Mouse (Mus musculus) liver, embryonic 13.5 days (tissue): Measurements from ENCODE around the gene Mylk. TPM values are rescaled to one million over a fixed set of nuclear protein-coding genes. Genes with fewer than 3 reads are reported as not detected.

ENCODE experiments used
- ATAC-seq: fragments of 200-750 bp; cut with Nextera tagmentation; 2 replicates; pipeline ENCODE4 v1.8.0; 2017; ENCODE audit warnings: low read depth, mild to moderate bottlenecking, moderate number of reproducible peaks, moderate library complexity
- DNase-seq: peaks from one replicate; pipeline ENCODE4 v3.0.0; 2022
- H3K27ac ChIP-seq: fragments of 300-500 bp; sonication (generic); 2 replicates; pipeline ENCODE4 v1.5.1; 2015; ENCODE audit warnings: moderate library complexity, mild to moderate bottlenecking, inconsistent platforms
- H3K27me3 ChIP-seq: fragments of 300-500 bp; sonication (generic); 2 replicates; pipeline ENCODE4 v1.6.1; 2015; ENCODE audit warnings: mild to moderate bottlenecking, inconsistent platforms
- H3K36me3 ChIP-seq: fragments of 300-500 bp; sonication (generic); 2 replicates; pipeline ENCODE4 v1.6.1; 2015; ENCODE audit warnings: mild to moderate bottlenecking, inconsistent platforms
- H3K4me1 ChIP-seq: fragments of 300-500 bp; sonication (generic); replicated peaks from 2 replicates; pipeline ENCODE4 v1.6.1; 2015; ENCODE audit warnings: inconsistent platforms
- H3K4me2 ChIP-seq: fragments of 300-500 bp; sonication (generic); 2 replicates; pipeline ENCODE4 v1.6.1; 2015; ENCODE audit warnings: inconsistent platforms, mild to moderate bottlenecking, moderate library complexity
- H3K4me3 ChIP-seq: fragments of 300-500 bp; sonication (generic); replicated peaks from 2 replicates; pipeline ENCODE4 v1.5.1; 2015; ENCODE audit warnings: mild to moderate bottlenecking, inconsistent platforms
- H3K9ac ChIP-seq: fragments of 300-500 bp; sonication (generic); 2 replicates; pipeline ENCODE4 v1.6.1; 2015; ENCODE audit warnings: mild to moderate bottlenecking, inconsistent platforms
- H3K9me3 ChIP-seq: fragments of 300-500 bp; sonication (generic); replicated peaks from 2 replicates; pipeline ENCODE4 v1.6.1; 2016; ENCODE audit warnings: inconsistent platforms
- WGBS: fragments of 180-500 bp; shearing (Covaris S2); methylation state at CpG from one replicate; pipeline ENCODE4 v1.1.7; 2015; ENCODE audit not compliant: insufficient replicate concordance; 5-methylcytosine and 5-hydroxymethylcytosine counted together
- polyA plus RNA-seq: library from polyadenylated mRNA; unstranded; fragments of >200 nt; fragmentation: Nextera tagmentation; extraction: Ambion mirVana; gene quantifications from 2 replicates; pipeline ENCODE4 v1.2.1, GENCODE M21; 2015

Gene Mylk
- polyA plus RNA-seq, 1 experiment from 2014 or later: 5.5 TPM

DNA sequence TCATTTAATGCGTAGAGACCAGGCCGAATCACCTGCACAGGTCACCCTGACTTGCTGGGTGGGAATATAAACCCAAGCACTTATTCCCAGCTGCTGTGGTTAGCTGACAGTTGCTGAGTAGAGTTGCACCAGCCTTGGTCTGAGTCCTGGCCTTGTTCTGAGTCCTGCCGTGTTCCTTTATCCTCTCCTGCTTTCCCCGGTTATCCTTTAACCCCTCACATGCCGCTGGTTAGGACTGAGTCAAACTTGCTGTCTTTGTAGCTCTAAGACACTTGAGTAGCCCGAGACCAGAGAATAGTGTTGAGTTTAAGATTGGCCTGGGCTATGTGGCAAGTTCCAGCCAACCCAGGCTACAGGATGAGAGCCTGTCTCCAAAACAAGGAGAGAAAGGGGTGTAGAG is 189.5 kb downstream of the Mylk start:
- no peak for DNase-seq
- H3K4me3 ChIP-seq: no peak overlapping the region
- no peaks in the 10 kb centered on the region for H3K9me3 ChIP-seq
- peaks cover 70% of the 10 kb centered on the region for H3K4me1 ChIP-seq
- H3K27ac ChIP-seq: no peak overlapping the region
- 56% methylated on average over 6 of the region's 6 CpGs for WGBS
- ATAC-seq: no peak
- no peaks in the 10 kb centered on the region for H3K27me3 ChIP-seq
- no peaks in the 10 kb centered on the region for H3K36me3 ChIP-seq
- H3K9ac ChIP-seq: no peak overlapping the region
- no peak overlapping the region for H3K4me2 ChIP-seq

DNA sequence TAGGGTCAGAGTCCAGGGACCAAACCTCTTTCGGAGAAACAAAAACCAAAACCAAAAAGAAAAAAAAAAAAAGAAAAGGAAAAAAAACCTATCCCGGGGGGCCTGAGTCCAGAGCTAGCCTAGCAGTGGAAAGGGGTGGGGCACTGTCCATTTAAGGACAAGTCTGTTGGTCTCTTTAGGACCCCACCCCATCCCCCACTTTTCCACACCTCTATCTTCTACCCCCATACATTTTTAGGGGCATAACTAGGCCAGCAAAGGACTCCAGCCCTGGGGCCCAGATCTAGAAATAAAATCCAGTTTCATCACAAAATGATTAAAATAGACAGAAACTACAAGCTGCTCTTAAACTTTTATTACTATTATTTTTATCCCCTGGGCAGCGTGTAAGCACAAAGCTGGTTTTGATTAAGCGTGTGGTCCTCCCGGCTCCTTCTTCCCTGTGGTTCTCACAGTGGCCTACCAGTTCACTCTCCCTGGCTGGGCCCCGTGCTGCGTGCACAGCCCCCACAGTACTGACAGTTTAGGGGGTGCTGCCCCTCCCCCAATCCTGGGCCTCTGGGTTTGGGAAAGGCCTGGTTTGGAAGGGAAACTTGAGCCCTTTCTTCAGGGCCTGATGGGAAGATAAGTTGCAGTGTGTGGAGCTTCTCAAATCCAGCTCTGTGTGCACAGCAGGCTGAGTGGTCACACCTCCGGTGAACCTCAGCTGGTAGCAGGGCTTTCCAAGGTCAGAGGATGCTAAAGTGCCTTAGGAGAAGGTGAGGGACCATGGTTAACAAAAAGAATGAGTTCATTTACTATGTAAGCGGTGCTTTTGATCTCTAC is 190.7 kb downstream of the Mylk start:
- Histone ChIP-seq H3K27ac (peak overlapping the region; percentile 55), H3K4me2 (no peak overlapping the region)

DNA sequence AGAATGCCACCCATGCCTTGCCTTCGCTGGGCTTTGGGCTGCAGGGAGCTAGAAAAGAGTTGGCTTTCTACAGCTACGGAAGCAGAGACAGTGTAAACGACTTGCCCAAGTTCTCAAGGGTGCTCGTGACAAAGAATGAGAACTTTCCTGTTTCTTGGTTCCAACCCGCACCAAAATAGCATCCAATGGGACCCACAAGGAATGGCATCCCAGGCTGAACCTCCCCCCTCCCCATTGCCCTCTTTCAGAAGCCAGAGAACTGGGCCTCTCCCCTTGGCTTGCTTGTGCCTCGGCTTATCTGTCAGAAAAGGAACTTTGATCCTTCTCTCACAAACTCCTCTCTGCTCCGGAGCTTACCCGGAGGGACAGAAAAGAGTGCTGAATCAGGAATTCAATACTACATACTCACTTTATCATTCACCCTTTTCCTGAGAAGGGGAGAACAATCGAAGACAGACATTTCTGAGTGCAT is 191.4 kb downstream of the Mylk start:
- DNase-seq (no peak), ATAC-seq (no peak)
- H3K4me2 ChIP-seq: no peak overlapping the region
- H3K4me1 ChIP-seq: peaks cover 67% of the 10 kb centered on the region
- no peaks in the 10 kb centered on the region for H3K27me3 ChIP-seq
- 42% methylated on average over 9 of the region's 9 CpGs for WGBS
- no peak overlapping the region for H3K4me3 ChIP-seq
- H3K36me3 ChIP-seq: no peaks in the 10 kb centered on the region
- H3K9ac ChIP-seq: no peak overlapping the region
- H3K9me3 ChIP-seq: no peaks in the 10 kb centered on the region
- peak overlapping the region; percentile 55 for H3K27ac ChIP-seq

More for the DNA sequence above, 190.7 kb downstream of the Mylk start:
- WGBS: 63% methylated on average over 9 of the region's 9 CpGs
- Histone ChIP-seq H3K36me3 (no peaks in the 10 kb centered on the region), H3K27me3 (no peaks in the 10 kb centered on the region), H3K4me1 (peaks cover 70% of the 10 kb centered on the region), H3K4me3 (no peak overlapping the region), H3K9me3 (no peaks in the 10 kb centered on the region), H3K9ac (no peak overlapping the region)
- DNase-seq: no peak
- ATAC-seq: no peak

DNA sequence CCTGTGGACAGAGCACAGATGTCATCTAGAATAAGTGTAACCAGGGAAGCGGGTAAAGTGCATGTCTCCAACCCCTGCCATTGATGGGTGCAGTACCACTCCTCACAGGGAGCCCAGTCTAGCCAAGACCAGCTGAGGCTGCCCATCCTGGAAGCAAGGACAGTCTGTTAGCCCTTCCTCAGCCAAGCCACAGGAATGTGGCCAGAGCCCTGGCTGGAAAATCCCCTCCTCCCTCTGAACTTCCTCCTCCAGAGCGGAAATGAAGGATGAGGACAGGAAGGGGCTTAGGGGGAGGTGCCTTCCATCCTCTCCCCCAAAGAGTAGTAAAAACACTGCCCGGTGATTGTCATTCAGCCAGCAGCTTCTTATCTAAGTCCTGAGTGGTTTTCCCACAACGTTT is 192.6 kb downstream of the Mylk start:
- Histone ChIP-seq H3K27me3 (no peaks in the 10 kb centered on the region), H3K36me3 (no peaks in the 10 kb centered on the region), H3K9ac (no peak overlapping the region), H3K27ac (peak overlapping the region; percentile 55), H3K9me3 (no peaks in the 10 kb centered on the region), H3K4me3 (no peak overlapping the region), H3K4me1 (peaks cover 56% of the 10 kb centered on the region), H3K4me2 (no peak overlapping the region)
- WGBS: 15% methylated on average over 4 of the region's 4 CpGs
- ATAC-seq: no peak
- DNase-seq: no peak

DNA sequence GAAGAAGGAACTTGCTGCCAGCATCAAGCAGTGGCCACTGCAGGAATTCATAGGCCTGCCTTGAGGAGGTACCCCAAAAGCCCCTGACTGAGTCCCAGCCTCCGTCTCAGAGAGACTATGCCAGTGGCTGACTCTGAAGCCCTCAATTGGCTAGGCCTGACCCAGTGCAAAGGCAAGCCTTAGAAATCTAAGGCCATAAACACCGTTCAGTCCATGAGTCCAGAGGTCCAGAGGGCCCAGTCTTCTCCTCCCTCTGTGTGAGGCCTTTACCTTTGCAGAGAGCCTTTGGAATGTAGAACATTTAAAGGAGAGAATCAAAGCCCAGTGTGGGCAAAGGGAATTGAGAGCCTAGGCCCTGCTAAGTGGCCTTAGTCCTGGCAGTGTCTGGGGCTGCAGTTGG is 193.2 kb downstream of the Mylk start:
- Histone ChIP-seq H3K4me3 (no peak overlapping the region), H3K27me3 (no peaks in the 10 kb centered on the region), H3K4me1 (peaks cover 50% of the 10 kb centered on the region), H3K9ac (no peak overlapping the region), H3K4me2 (no peak overlapping the region), H3K27ac (peak overlapping the region; percentile 18; the same call in 1 of the 2 replicates), H3K36me3 (no peaks in the 10 kb centered on the region), H3K9me3 (no peaks in the 10 kb centered on the region)
- DNase-seq (no peak), ATAC-seq (no peak)
- WGBS: 71% methylated on average over 2 of the region's 2 CpGs

DNA sequence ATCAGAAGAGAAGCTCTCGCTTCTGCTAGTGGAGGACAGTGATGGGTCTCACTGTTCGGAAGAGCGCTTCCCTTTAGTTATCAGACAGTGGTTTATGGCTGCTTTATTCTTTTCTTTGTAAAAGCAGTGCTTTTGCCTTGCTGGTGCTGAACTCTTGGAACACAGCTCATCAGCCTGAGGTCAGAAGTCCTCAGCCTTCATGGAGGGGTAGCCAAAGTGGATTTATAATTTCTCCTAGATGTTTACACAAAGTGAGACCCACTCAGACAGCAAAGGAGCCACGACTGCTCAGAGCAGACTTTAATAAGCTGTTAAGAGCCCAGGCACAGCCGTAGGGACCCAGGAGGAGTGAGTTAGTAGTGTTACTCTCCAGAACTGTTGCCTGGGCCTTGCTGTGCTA is 194.9 kb downstream of the Mylk start:
- H3K4me2 ChIP-seq: no peak overlapping the region
- DNase-seq (no peak), ATAC-seq (no peak)
- H3K4me1 ChIP-seq: peaks cover 38% of the 10 kb centered on the region
- H3K27ac ChIP-seq: no peak overlapping the region
- 61% methylated on average over 5 of the region's 5 CpGs for WGBS
- H3K27me3 ChIP-seq: no peaks in the 10 kb centered on the region
- no peak overlapping the region for H3K4me3 ChIP-seq
- no peak overlapping the region for H3K9ac ChIP-seq
- no peaks in the 10 kb centered on the region for H3K9me3 ChIP-seq
- no peaks in the 10 kb centered on the region for H3K36me3 ChIP-seq

DNA sequence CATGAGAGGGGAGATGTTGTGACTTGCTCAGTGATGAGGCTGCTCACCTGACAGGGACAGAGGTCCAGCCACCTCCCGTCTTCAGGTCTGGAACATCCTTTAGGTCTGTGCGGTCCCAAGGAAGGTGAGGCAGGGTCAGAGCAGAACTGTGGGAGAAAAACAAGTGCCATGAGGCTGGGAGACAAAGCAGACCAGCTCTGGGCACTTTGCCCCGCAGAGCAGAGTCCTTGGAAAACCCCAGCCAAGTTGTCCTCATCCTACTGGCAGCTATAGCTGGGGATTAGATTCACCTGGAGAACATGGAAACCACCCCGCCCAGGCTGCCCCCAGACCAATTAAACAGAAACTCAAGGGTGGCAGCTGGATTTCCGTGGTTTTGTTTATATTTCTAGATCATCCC is 195.4 kb downstream of the Mylk start:
- H3K9ac ChIP-seq: no peak overlapping the region
- H3K27me3 ChIP-seq: no peaks in the 10 kb centered on the region
- H3K4me1 ChIP-seq: peaks cover 37% of the 10 kb centered on the region
- no peaks in the 10 kb centered on the region for H3K9me3 ChIP-seq
- no peak overlapping the region for H3K27ac ChIP-seq
- WGBS: 58% methylated on average over 5 of the region's 5 CpGs
- ATAC-seq (no peak), DNase-seq (no peak)
- no peaks in the 10 kb centered on the region for H3K36me3 ChIP-seq
- H3K4me2 ChIP-seq: no peak overlapping the region
- H3K4me3 ChIP-seq: no peak overlapping the region

DNA sequence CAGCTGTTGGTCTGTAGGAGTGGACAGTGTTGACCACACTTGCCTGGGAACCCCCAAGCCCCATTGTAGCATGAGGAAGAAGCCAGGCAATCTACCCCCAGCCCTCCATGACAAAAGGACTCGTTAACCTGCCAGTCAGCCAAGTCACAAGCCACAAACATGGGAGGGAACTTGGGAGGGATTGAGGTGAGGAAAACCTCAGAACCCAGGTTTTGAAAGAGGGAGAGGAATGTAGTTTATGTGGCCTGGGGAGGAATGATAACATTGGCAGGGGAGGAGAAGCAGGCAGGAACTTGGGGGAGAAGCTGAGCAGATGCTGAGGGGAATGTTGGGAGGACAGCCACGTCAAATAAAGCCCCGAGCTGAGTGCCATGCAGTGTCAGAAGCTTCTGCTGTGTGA is 196.9 kb downstream of the Mylk start:
- no peak overlapping the region for H3K27ac ChIP-seq
- no peak for DNase-seq

DNA sequence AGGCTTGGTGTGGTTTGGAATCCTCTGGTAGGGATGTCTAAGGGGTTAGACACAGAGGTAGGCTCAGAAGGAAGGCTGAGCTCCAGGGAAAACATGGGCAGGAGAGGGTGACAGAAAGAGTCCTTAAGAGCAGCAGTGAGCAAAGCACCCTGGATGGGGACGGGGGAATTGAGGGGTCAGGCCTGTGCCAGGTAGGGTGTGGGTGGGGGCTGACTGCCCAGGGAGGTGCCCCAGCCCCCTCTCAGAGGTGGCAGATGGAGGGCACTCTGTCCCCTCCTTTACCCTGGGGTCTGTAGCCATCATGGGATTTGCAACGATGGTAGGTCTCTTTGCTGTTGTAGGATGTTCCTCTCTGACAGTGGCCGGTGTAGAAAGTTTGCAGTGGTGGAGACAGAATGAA is 201.3 kb downstream of the Mylk start:
- Histone ChIP-seq H3K36me3 (no peaks in the 10 kb centered on the region), H3K27me3 (no peaks in the 10 kb centered on the region), H3K4me1 (no peaks in the 10 kb centered on the region), H3K27ac (no peak overlapping the region), H3K9ac (no peak overlapping the region), H3K4me2 (no peak overlapping the region), H3K4me3 (no peak overlapping the region), H3K9me3 (no peaks in the 10 kb centered on the region)
- DNase-seq (no peak), ATAC-seq (no peak)
- WGBS: 77% methylated on average over 3 of the region's 3 CpGs

More for the DNA sequence above, 196.9 kb downstream of the Mylk start:
- no peak overlapping the region for H3K4me3 ChIP-seq
- H3K36me3 ChIP-seq: no peaks in the 10 kb centered on the region
- no peak for ATAC-seq
- no peaks in the 10 kb centered on the region for H3K27me3 ChIP-seq
- no peak overlapping the region for H3K9ac ChIP-seq
- 19% methylated on average over 3 of the region's 3 CpGs for WGBS
- H3K9me3 ChIP-seq: no peaks in the 10 kb centered on the region
- peaks cover 22% of the 10 kb centered on the region for H3K4me1 ChIP-seq
- H3K4me2 ChIP-seq: no peak overlapping the region

DNA sequence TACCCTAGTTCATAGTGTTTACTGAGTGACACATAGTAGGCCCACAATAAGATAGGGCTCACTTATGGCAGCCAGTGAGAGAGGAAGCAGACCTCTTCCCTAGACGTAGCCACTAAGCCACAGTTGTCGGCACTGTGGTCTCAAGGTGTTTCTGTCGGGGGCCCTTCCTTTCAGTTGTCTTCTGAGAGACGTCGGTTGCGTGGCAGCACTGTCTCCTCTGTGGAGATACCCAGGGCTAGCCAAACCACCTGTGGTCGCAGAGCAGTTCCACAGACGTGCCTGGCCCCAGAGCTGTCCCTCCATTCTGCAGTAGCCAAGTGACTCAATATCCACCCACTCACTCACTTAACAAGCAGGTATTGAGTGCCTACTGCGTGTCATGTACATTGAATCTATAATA is 205.9 kb downstream of the Mylk start:
- no peaks in the 10 kb centered on the region for H3K9me3 ChIP-seq
- H3K9ac ChIP-seq: no peak overlapping the region
- H3K4me2 ChIP-seq: no peak overlapping the region
- H3K4me1 ChIP-seq: no peaks in the 10 kb centered on the region
- no peak overlapping the region for H3K4me3 ChIP-seq
- H3K36me3 ChIP-seq: no peaks in the 10 kb centered on the region; the same call in 1 of the 2 replicates
- DNase-seq (no peak), ATAC-seq (no peak)
- H3K27ac ChIP-seq: no peak overlapping the region
- H3K27me3 ChIP-seq: no peaks in the 10 kb centered on the region
- 37% methylated on average over 9 of the region's 9 CpGs for WGBS

DNA sequence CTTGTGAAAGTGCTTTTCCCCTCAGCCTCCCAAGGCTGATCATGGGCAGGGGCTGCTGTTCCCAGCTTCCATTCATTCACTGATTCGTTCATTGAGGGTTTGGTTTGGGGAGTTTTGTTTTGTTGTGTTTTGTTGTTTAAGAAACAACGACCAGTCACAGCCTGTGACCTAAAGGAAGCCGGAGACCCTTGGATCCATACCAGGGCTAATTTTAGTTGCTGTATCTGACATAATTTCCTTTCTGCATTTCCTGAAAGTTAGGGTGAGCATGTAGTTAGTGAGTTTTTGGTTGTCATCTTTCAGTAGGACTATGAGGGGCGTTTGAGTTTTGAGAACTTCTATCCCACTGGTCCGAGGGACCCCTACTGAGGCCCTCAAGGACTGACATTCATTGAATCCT is 207.2 kb downstream of the Mylk start:
- ATAC-seq (no peak), DNase-seq (no peak)
- H3K36me3 ChIP-seq: no peaks in the 10 kb centered on the region; the same call in 1 of the 2 replicates
- H3K27me3 ChIP-seq: no peaks in the 10 kb centered on the region
- H3K4me3 ChIP-seq: no peak overlapping the region
- no peak overlapping the region for H3K9ac ChIP-seq
- no peak overlapping the region for H3K27ac ChIP-seq
- H3K4me1 ChIP-seq: no peaks in the 10 kb centered on the region
- no peak overlapping the region for H3K4me2 ChIP-seq
- 21% methylated on average over 5 of the region's 5 CpGs for WGBS
- H3K9me3 ChIP-seq: no peaks in the 10 kb centered on the region

DNA sequence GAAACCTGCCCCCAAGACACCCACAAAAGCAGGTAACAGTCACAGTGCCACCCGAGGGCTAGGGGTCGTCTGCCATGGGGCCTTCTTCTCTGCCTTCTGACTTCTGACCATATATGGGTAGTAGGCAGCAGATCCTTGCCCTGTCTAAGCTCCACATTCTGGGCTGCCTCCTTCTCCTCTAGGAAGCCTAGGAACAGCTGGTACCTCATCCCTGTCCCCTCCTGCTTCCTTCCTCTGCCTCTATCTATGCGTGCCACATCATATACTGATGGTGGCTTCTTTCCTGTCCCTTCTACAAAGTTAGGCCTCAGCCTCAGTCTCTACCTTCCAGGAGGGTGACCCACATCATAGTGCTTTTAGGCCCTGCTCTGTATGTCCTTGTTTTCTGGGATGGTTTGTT is 207.8 kb downstream of the Mylk start:
- 0 out of 2 replicates have a peak, but pooled peaks have one; percentile 15 for ATAC-seq
- Histone ChIP-seq H3K9me3 (no peaks in the 10 kb centered on the region), H3K4me1 (0 out of 2 replicates have a peak, but pooled peaks cover 5% of the 10 kb centered on the region), H3K4me2 (no peak overlapping the region), H3K27me3 (no peaks in the 10 kb centered on the region), H3K4me3 (no peak overlapping the region), H3K27ac (no peak overlapping the region), H3K9ac (no peak overlapping the region), H3K36me3 (no peaks in the 10 kb centered on the region; the same call in 1 of the 2 replicates)
- no peak for DNase-seq
- WGBS: 24% methylated on average over 3 of the region's 3 CpGs
